Mouse (Mus musculus): ENCODE measurements at regions not wholly inside any gene's neighbourhood (a gene's known extent, or its start where the extent isn't known, plus 50 kb on each side); places are given as distances from the start of the nearest gene placed in this dataset.
"Not testable (repeated sequence)": the region's sequence is repeated elsewhere in the genome, so short reads cannot be mapped to it uniquely, and the experiment has no call there.

DNA sequence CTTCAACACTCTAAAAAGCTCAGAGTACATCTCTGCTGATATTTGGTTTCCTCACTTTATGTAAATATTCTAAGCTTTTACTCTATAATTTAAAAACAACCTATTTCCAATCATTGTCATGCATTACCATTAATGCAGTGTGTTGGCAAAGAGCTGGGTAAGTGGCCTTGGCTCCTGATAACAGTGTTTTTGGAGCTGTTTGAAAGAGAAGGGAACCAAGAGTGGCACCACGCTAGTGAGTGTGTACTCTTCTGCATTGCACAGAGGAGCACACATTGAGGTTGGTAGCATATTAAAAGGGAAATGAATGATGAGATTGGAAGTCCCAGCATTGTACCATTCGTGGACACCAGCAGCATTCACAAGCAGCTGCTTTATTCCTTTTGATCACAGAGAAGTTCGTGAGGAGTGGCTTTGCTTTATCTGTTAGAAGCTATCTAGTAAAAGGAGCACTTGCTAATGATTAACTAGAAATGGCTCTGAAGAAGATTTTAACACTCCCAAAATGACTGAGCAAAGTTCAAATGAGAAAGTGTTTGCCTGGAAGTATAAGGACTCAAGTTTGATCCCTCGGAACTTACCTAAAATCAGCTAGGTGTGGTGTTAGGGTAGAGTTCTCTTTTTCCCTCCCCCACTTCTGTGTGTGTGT lies 284.3 kb upstream of the Tbl1xr1 start:
- DNase-seq (ENCODE audit: low read depth, low spot score), result peak; percentile 83
- WGBS, result 32% methylated on average over 4 of the region's 4 CpGs

DNA sequence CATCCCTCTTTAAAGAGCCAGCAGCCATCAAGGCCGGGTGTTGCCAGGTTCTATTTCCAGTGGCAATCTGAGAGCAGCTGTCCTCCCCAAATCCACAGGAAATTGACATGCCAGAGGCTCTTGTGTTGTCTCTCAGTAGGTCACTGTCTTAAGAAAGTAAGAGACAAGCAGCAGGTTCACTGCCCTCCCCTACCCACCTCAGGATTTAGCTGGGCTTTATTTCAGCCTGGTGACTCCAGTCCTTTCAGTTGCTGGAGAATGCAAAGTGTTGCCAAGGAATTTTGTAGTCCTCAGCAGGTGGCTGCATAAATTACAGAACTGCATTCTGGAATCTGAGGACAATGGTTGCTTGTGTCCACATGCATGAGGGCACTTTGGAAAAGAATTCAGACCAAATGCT lies 278.3 kb upstream of the Tbl1xr1 start:
- no peak for DNase-seq (ENCODE audit: low read depth, low spot score)
- 65% methylated on average over 1 of the region's 1 CpGs for WGBS

DNA sequence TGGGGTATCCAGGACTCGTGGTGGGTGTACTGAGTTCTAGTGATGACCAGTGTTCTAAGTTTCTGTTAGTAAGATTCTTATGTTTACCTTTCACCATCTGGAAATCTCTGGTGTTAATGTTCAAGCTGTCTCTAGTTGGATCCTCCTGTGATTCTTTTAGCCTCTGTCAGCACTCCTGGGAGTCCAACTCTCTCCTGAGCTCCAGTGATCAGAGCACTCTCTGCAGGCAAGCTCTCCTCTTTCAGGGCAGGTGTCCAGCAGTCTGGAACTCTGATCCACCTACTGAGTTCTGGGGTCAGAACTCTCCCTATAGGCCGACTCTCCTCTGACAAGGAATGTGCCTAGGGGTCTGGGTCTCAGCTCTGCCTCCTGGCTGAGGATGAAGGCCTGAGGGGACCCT lies 272.6 kb upstream of the Tbl1xr1 start:
- 87% methylated on average over 2 of the region's 2 CpGs for WGBS
- DNase-seq (ENCODE audit: low read depth, low spot score), result not testable (repeated sequence)

DNA sequence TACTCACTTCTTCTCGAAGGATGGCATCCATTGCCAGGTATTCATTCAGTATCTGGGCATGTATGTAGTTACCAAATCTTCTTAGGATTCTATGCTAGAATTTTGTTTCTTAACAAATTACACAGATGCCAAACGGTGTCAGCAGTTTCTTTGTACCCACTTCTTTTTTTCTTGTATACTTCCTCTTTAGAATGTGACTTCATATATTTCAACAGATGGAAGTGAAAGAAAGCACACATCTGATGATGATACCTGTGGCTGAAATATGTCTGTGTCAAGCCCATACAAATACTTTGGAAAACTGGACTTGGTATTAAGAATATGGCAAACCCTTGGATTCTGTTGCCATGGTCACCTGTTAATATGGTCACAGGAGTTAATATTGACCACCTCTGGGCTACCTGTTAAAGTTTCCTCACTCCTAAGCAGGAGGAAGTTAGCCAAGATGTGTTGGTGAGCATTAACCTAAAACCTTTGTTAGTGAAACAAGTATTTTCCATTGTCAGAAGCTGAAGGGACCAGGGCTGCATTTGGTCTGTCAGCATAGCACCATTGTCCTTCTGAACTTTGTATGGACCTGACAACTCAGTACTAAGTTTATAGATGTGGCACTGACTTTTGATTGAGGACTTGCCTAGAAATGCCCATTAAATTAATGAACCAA lies 269.8 kb upstream of the Tbl1xr1 start:
- DNase-seq (ENCODE audit: low read depth, low spot score), result no peak
- WGBS, result 87% methylated on average over 2 of the region's 2 CpGs

DNA sequence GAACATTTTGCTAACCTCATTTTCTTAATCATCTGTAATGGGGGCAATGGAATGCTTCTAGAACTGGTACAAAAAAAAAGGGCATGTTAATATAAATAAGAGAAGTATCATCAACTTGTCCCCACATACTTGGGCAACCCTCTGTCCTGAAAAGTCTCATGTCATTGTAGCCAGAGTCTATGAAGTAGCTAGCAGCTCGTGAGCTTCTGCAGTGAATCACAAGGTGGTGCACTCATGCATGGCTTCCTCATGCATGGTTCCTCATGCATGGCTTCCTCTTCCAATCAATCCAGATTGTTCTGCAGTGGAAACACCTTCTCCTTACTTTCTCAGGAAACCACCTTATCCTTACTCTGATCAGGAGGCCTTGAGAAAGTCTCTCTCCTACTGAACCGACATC lies 267.9 kb upstream of the Tbl1xr1 start:
- WGBS, result 82% methylated on average over 2 of the region's 2 CpGs
- no peak for DNase-seq (ENCODE audit: low read depth, low spot score)

DNA sequence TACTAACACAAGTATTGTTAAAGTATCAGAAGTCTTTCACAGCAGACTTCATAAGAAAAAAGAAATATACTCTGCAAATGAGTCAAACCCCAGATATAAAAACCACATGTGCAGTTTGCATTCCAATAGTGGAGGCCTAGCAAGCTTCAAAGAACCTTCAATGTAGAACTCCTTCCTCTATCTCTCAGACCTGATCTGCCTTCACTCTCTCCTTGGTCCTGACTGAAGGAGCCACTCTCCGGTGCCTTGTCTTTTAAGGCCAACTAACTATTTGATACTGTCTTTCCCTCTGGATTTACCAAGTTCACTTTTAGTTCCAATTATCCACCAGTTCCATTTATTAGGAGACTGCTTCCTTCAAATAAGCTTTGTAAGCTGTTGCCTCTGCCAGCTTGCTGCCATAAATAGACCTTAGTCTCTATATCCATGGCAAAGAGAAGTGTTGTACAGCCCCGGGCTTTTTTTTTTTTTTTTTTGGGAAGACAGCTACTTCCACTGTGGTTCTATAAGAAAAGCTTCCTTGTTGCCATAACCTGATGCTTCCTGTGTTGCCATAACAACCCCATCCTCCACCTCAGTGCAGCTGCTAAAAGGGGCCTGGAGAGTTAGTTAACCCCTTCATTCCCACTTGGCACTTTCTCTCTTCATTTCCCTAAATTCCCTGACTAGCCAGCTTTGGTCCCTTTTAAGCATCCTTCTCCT lies 266.5 kb upstream of the Tbl1xr1 start:
- WGBS, result 39% methylated on average over 2 of the region's 2 CpGs

DNA sequence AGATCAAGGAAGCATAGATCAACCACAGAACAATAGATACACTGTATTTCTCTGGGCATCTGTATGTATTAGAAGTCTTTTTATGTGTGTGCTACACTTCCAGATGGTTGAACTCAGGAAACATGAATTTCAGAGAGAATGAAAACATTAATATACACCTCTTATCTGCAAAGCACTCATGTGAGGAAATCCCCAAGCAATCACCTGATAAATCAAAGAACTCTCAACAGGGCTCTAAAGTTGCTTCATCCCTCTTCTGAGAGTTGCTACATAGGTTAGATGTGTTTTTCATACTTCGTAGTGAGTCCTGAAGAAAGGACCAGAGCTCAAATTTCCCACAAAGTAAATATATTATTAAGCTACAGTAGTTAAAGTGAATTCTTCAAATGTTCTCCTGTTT lies 263.1 kb upstream of the Tbl1xr1 start:
- DNase-seq (ENCODE audit: low read depth, low spot score), result no peak
- 56% methylated on average over 1 of the region's 1 CpGs for WGBS

More for the DNA sequence above, 266.5 kb upstream of the Tbl1xr1 start:
- DNase-seq (ENCODE audit: low read depth, low spot score), result no peak

DNA sequence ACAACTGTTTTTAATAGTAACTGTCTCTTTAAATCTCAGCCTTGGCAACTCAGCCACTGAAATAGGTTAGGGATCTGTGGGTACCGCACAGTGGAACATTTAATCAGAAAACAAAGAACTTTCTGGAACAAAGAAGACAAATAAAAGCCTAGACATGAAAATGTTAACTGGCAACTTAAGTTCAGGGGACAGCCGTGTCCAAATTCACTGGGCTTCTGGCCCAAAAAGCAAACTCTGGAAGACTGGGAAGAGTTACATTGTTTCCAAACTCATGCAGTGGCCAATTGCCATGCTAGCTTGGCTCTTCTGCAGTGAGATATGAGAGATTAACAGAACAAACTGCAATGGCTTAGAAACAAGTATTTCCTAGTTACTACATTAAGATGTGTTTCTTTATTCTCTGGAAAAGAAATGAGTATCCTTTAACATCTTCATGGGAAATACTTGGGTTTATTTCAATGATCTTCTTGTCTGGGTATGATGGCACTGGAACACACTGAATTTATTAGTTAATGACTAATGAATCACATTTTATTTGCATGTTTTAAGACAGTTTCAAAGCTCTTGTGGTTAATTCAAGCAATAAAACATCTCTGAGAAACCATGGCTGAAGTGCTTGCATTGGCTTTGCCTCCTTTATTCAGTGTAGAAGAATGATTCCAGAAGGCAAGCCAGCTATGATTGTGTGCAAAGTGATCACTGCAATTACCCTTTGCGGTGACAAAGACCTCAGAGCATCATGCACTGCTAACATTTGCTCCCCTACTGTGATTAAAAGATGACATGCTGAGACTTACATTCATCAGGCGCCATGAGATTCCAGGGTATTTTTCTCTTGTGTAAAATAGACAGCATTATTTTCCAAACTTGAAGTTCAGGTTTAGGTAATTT lies 259.2 kb upstream of the Tbl1xr1 start:
- DNase-seq (ENCODE audit: low read depth, low spot score), result no peak
- 72% methylated on average over 4 of the region's 4 CpGs for WGBS

DNA sequence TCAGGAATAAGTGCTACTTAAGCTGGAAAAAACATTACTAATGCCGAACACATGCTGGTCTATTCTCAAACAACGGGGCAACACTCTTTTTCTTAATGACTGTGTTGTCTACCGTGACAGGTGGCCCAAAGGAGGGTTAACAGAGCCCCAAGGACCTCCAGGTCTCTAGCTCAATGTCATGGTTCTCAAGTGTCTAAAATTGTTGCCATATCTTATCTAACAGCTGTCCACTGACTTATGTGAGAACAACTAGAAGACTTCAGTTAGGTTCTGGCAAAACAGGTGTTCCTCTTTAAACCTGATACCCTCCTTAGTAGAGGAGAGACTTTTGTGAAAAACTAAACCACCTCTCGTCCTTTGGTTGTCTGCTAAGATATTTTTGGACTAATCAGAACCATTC lies 257.4 kb upstream of the Tbl1xr1 start:
- DNase-seq (ENCODE audit: low read depth, low spot score), result no peak
- WGBS, result 85% methylated on average over 4 of the region's 4 CpGs

DNA sequence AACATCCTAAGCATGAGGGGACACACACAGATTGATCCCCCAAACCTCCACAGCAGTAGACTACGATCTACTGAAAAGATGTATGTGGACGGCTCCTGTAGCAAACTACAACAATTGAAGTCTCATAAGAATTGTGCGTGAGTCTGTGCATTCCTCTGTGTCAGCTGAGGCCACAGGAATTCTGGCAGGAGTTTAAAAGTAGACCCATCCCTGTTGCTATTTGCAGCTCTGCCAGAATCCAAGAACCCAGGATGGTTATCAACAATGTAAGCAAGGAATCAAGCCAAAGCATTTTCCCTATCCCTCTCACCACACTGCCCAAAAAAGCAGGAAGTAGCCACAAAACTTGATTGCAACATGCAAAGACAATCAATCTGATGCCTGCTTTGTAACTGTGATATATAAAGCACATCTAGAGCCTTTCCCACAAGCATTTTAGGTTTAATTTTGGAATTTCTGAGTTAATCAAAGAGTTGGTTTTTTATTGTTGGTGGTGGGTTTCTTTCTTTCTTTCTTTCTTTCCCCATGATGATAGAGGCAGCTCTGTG lies 256.3 kb upstream of the Tbl1xr1 start:
- no peak for DNase-seq (ENCODE audit: low read depth, low spot score)
- WGBS, result 78% methylated on average over 3 of the region's 3 CpGs

DNA sequence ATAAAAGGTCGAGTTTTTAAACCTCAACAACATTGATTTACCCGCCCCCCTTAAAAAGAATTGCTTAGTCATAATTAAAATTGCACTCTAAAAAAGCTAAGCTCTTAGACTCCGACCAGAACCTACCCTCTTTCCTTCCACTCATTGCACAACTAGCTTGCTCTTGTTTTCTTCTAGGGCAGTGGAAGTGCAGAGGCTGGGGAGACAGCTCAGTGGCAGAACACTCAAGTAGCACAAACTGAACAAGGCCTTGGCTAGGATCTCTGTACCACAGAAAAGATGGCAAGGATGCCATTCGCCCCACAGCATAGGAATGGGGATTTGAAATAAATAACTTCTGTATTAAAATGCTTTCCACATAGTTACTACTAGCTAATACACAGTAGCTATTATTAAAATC lies 253.8 kb upstream of the Tbl1xr1 start:
- DNase-seq (ENCODE audit: low read depth, low spot score), result no peak
- whole genome bisulfite sequencing, result 68% methylated on average over 4 of the region's 4 CpGs

DNA sequence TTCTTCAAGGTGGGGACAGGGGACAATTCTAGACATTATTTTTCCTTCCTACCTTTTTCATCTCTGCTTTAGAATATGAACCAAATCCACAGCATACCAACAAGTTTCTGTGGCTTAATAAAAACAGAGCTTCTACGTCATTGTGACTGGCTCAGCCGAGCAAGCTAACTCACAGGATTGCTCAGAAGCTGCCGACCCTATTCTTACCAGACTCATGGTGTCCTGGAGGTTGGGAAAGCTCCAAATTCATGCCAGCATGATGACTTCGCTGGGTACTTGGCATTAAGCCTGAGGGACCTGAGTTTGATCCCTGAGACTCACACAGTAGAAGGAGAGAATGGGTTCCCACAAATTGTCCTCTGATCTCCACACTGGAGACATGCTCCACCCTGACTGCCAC lies 253.1 kb upstream of the Tbl1xr1 start:
- WGBS, result 82% methylated on average over 4 of the region's 4 CpGs
- DNase-seq (ENCODE audit: low read depth, low spot score), result no peak

DNA sequence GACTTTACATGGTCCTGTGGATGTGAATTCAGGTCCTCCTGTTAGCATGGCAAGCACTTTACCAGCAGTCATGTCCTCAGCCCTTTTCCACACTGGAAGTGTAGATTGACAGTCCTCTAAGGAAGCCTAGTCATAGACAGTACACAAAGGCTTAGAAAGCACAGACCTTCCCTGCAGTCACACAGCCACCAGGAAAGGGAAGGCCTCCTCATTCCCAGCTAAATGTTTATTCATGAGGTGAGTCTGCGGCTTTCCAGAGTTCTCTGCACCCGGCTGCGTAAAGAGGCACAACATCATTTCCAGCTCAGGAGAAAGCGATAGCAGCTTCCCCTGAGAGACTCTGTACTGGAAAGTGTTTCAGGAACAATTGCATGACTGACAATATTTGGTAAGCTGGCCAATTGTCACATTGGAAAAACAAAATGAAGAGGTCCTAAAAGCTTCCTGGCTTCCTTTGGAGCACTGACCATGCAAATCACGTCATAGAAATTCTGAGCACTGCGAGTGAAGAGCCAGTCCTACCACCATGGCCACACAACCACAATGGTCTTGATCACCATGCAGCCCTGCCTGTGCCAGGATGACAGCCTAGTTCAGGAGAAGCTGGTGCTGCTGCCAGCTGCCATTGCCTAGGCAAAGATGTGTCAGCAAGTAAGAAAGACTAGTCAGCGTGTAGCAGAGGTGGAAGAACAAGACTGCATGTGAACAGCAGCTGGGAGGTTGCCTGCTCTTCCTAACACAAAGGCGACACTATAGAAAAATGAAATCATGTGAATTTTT lies 252.2 kb upstream of the Tbl1xr1 start:
- DNase-seq (ENCODE audit: low read depth, low spot score), result no peak
- WGBS, result 71% methylated on average over 8 of the region's 8 CpGs

DNA sequence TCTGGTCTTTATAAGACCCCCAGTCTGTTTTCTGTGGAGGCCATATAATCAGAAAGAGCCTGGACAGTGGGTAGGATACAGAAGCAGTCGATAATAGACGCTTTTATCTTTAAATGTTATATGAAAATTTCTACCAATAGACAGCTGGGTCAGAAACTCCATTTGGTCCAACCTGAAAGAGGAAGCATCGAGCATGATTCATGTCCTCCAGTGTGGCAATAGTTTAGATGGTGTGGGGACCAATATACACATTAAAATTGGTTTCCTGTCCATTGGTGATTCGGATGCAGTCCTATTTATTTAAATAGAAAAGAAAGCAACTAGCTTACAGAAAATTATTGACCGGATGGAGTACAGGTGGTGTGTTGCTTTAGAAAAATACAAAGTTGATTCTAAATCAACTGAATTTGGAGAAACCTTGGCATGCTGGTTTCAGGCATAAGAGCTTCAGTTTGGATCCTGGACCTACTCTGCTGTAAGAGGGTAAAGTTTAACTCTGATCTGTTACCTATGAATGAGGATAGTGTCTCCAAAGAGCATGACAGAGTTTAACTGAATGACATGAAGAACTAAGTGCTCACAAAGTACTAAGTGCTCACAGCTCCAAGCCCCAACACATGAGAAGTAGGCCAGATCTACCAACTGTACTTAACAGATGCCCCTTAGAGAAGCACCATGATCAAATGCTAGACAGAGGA lies 251.4 kb upstream of the Tbl1xr1 start:
- no peak for DNase-seq (ENCODE audit: low read depth, low spot score)
- WGBS, result 86% methylated on average over 5 of the region's 5 CpGs

DNA sequence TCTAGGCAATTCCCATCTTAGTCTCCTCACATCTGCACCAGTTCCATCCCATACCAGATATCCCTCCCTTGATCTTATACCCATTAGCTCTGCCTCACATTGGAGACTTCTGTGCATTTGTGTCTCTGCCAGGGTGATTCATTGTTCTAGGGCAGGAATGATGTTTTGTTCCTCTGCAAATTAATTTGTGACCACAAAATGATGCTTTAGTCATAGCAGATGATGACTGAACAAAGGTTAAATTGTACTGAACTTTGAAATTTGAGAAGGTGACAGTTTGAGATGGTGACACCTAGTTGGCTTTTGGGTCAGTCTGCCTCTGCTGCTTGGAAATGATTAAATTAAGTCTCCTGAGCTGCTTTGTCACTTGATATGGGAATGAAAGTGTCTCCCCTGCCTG lies 248.8 kb upstream of the Tbl1xr1 start:
- no peak for DNase-seq (ENCODE audit: low read depth, low spot score)

DNA sequence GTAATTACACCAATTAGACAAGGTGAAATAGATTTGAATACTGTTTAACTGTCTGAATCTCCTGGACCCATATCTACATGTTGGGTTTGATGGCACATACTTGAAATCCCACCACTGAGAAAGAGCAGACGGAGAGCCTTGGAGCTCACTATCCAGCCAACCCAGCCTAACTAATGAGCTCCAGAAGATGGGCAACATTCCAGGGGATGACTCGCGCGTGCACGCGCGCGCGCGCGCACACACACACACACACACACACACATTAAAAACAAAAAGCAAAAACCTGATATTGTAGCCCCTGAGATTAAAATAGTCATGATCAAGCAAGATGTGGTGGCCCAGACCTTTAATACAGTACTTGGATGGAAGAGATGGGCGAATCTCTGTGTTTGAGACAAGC lies 243.3 kb upstream of the Tbl1xr1 start:
- DNase-seq (ENCODE audit: low read depth, low spot score), result no peak
- 97% methylated on average over 12 of the region's 12 CpGs for WGBS

DNA sequence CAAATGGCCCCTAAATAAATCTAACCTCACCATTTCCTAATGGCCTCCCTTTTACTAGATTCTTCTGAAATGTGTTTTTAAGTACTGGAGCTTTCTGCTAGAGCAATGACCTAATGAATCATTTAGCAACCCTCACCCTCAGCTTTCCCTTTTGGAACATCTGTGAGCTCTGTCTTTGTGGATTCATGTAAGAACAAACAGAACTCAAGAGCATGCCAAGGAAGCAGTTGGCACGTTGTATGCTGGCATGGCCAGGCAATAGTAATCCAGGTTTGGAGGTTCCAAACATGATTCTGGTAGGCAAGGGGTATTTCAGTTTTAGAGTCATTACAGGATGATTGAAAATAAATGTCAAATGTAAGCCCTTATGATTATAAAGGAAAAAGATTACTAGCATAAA lies 240.9 kb upstream of the Tbl1xr1 start:
- WGBS, result 49% methylated on average over 1 of the region's 1 CpGs
- no peak for DNase-seq (ENCODE audit: low read depth, low spot score)

DNA sequence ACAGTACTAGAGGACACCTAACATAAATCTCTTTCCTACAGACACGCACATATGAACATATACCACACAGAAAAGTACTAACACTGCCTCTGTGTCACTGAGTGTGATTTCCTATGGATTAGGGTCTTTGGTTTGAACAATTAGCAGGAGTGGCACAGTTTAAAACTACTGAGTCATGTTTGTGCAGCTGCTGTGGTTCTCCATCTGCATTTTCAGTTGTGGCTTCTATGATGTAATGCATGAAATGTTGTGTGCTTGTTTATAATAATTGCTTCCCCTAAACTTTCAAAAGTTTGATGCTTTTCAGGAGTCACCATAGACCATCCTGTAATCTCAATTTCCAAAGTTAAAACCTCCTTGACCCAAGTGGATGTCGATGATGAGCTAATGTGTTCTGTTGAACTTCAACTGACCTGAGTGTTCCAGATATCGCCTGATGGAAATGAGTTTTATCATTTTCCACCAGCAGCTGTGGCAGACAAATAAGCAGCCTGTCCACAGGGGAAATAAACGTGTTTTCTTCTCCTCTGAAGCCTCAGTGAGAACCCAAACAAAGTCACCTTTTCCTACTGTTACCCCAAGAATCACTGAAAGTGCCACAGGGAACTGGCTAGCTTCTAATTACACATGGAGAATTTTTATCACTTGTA lies 239.0 kb upstream of the Tbl1xr1 start:
- DNase-seq (ENCODE audit: low read depth, low spot score), result no peak
- WGBS, result 73% methylated on average over 4 of the region's 4 CpGs

All from large intestine, adult 2 months (tissue).